Mouse (Mus musculus): Measurements from ENCODE around the gene Herc6.
"Not testable (repeated sequence)": the region's sequence is repeated elsewhere in the genome, so short reads cannot be mapped to it uniquely, and the experiment has no call there.

Herc6 gene

GRCm38 (mm10) chr6:57580881-57581548 lies at the start of gene Herc6:
Herc6 (plus strand) TSS chr6:57581000.
- DNase-seq = peak; percentile 65

- no peak for DNase-seq
These were observed 49.8 kb upstream of the Herc6 start for GRCm38 (mm10) chr6:57531011-57531410.

- no peak for DNase-seq
These were observed 49.4 kb upstream of the Herc6 start for GRCm38 (mm10) chr6:57531441-57531840.

GRCm38 (mm10) chr6:57532022-57532421 lies 48.8 kb upstream of the Herc6 start:
- no peak for DNase-seq

GRCm38 (mm10) chr6:57533410-57533809 lies 47.4 kb upstream of the Herc6 start:
- no peak for DNase-seq

GRCm38 (mm10) chr6:57534231-57534610 lies 46.6 kb upstream of the Herc6 start:
- no peak for DNase-seq

- DNase-seq = peak; percentile 26
These were observed 46.1 kb upstream of the Herc6 start for GRCm38 (mm10) chr6:57534611-57535286.

GRCm38 (mm10) chr6:57535386-57535936 lies 45.3 kb upstream of the Herc6 start, which contains the start of gene Ppm1k:
Ppm1k (minus strand) TSS chr6:57535468.
- peak; percentile 99 for DNase-seq

GRCm38 (mm10) chr6:57535971-57536669 lies 44.7 kb upstream of the Herc6 start:
- no peak for DNase-seq

GRCm38 (mm10) chr6:57537887-57538286 lies 42.9 kb upstream of the Herc6 start:
- DNase-seq = no peak

GRCm38 (mm10) chr6:57540950-57541498 lies 39.8 kb upstream of the Herc6 start:
- no peak for DNase-seq

GRCm38 (mm10) chr6:57541737-57542335 lies 39.0 kb upstream of the Herc6 start:
- no peak for DNase-seq

- DNase-seq = not testable (repeated sequence)
These were observed 37.2 kb upstream of the Herc6 start for GRCm38 (mm10) chr6:57543591-57543990.

GRCm38 (mm10) chr6:57544866-57545265 lies 35.9 kb upstream of the Herc6 start:
- DNase-seq = no peak

GRCm38 (mm10) chr6:57551211-57551796 lies 29.5 kb upstream of the Herc6 start:
- DNase-seq = no peak

GRCm38 (mm10) chr6:57557796-57558317 lies 22.9 kb upstream of the Herc6 start:
- no peak for DNase-seq

- no peak for DNase-seq
These were observed 17.3 kb upstream of the Herc6 start for GRCm38 (mm10) chr6:57563454-57563853.

GRCm38 (mm10) chr6:57565452-57565851 lies 15.3 kb upstream of the Herc6 start:
- DNase-seq = no peak

GRCm38 (mm10) chr6:57567630-57568029 lies 13.2 kb upstream of the Herc6 start:
- DNase-seq = no peak

GRCm38 (mm10) chr6:57570170-57570974 lies 10.4 kb upstream of the Herc6 start:
- DNase-seq = peak; percentile 41

- no peak for DNase-seq
These were observed 9.2 kb upstream of the Herc6 start for GRCm38 (mm10) chr6:57571587-57571986.
